Mouse (Mus musculus) forelimb bud, embryonic 11.5 days (tissue): ENCODE data around the gene Gm20388.

Experiments used
- DNase-seq: peaks from one replicate; pipeline ENCODE4 v3.0.0-alpha.2; 2012; ENCODE audit warnings: low read depth, low spot score

Gene Gm20388

DNA sequence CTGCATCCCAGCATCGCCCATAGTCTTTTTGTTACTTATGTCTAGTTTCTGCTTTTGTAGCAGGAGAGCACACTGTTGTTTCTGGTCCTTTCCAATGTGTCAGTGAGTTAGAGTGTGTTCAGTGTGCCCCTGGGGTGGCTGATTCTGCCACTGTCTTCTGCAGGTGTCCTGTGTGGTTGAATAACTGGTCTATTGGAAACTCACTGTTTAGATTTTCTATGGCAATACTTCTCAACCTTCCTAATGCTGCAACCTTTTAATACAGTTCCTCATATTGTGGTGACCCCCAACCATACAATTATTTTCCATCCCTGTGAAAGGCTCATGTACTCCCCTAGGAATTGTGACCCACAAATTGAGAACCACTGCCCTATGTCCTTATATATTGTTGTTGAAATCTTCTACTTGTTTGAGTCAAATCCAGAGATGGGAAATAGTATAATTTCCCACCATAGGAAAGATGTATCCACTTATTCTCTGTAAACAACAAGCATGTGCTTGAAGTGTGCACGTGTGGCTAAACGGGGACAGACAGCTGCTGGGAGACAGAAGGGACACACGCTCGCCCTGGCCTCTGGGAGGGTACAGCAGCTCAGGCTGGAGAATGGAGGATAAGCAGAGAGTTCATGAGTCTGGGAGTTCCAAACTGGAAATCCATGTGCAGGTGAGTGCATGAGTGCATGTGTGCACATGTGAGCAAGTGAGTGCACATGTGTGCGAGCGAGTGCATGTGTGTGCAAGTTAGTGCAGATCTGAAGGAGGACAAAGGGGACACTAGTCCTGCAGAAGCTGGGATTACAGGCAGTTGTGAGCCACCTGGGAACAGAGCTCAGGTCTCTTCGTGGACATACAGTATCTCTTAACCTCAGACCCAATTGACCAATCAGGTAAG lies 1931.7 kb downstream of the Gm20388 start:
- DNase-seq, result no peak

- DNase-seq, result no peak
Measured at GRCm38 (mm10) chr8:121843184-121843733, 1932.6 kb downstream of the Gm20388 start.

GRCm38 (mm10) chr8:121844765-121845164 lies 1934.1 kb downstream of the Gm20388 start:
- DNase-seq, result no peak

GRCm38 (mm10) chr8:121846815-121847214 lies 1936.2 kb downstream of the Gm20388 start:
- DNase-seq, result no peak

DNA sequence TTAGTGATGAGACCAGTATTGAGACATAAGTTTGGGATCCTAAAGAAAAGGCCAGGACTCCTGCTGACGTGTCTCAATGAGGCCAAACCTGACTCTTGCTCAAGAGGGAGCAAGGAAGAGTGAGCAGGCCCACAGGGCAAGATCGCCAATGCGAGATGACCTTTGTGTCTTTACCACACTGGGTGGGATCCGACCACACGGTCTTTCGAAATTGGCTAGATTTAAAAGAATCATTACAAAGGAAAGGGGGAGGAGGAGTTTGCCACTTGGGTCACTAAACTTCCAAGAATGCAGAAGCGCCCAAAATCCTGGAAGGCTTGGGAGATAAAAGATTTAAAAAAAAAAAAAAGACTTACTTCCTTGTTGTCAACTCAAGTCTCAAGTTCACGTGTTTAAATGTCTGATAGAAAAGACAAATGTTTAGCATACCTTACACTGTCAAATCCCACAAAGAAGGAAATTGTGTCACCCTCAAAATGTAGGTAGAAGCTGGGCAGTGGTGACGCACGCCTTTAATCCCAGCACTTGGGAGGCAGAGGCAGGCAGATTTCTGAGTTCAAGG lies 1936.7 kb downstream of the Gm20388 start:
- DNase-seq, result no peak

DNA sequence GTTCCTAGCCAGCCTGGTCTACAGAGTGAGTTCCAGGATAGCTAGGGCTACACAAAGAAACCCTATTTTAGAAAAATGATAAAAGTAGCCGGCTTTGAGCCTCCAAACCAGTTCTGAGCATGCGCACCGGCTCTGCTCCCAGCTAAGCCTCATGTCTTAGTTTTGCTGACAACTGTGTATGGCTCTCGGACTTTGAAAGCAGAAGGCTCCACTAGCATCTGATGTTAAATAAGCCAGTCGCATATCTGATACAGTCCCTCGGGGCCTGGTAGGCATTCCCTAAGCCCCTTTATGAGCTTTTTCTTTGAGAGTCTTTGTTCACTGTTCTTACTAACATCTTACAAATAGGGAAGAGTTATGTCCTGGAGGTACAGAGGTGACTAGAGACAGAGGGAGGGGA lies 1937.3 kb downstream of the Gm20388 start:
- no peak for DNase-seq

- DNase-seq, result no peak
Measured at GRCm38 (mm10) chr8:121848495-121848894, 1937.9 kb downstream of the Gm20388 start.

GRCm38 (mm10) chr8:121849303-121849702 lies 1938.7 kb downstream of the Gm20388 start:
- DNase-seq, result no peak

DNA sequence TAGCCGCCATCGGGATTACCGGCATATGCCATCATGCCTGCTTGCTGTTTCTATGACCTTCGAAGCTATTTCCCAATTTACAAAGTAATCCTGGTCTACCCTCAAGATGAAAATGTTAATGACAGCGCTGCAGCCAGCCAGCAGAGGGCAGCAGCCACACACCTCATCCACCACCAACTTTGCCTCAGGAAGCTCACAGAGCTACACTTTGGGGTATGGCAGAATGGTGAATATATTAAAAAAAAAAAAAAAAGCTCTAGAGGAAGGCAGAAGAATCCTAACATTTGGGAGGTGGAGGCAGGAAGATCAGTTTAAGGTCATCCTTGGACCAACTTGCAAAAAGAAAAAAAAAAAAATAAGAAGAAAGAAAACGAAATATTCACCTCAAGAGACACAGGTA lies 1939.4 kb downstream of the Gm20388 start:
- DNase-seq, result peak; percentile 83

DNA sequence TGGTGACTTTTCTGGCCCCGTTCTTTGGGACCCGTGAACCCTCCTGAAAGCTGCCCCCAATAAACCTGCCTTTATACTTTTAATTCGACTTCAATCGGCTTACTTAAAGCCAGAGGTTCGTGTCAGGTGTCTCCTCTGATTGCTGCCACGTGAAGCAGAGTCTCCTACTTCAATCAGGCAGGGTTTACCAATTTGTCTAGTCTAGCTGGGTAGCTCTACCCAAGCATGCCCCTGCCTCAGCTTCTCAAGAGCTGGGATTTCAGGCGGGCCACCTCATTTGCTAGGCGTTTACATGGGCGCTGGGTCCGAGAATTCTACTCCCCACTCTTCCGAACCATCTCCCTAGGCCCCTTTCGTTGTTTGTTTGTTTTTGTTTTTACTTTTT lies 1939.8 kb downstream of the Gm20388 start:
- DNase-seq, result no peak

GRCm38 (mm10) chr8:121850821-121851470 lies 1940.3 kb downstream of the Gm20388 start:
- DNase-seq, result peak; percentile 96

DNA sequence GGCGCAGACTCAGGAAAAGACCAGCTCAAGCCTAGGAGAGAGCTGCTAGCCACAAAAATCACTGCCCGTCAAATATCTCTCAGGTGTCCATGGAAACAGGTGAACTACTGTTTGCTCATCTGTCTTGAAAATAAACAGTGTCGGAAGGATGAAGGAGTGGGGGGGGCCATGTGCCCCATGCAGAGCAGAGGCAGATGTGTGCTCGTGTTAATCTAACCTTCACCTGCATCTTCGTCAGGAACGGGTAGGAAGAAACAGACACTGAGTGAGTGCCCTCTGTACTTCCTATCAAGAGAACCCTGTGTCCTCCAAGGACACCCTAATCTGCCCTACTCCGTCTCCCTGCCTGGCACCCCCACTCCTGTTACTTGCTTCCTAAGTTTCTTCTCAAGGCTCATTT lies 1941.1 kb downstream of the Gm20388 start:
- DNase-seq, result no peak

- no peak for DNase-seq
Measured at GRCm38 (mm10) chr8:121852464-121852863, 1941.8 kb downstream of the Gm20388 start.

DNA sequence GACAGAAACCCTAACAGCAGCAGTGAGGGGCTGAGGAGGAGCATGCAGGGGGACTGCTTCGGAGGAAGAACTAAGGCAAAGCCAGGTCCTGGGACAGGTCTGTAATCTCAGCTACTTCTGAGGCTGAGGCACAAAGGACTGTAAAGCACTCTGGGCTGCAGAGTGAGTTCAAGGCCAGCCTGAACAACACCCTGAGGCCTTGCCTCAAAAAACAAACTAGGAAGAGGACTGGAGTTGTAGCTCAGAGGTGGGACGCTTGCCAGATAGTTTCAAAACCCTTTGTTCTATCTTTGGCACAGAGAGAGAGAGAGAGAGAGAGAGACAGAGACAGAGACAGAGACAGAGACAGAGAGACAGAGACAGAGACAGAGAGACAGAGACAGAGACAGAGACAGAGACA lies 1942.9 kb downstream of the Gm20388 start:
- DNase-seq, result no peak

GRCm38 (mm10) chr8:121856071-121856746 lies 1945.6 kb downstream of the Gm20388 start:
- DNase-seq, result no peak

GRCm38 (mm10) chr8:121857331-121857730 lies 1946.7 kb downstream of the Gm20388 start:
- no peak for DNase-seq

GRCm38 (mm10) chr8:121857747-121858146 lies 1947.1 kb downstream of the Gm20388 start:
- DNase-seq, result no peak

GRCm38 (mm10) chr8:121861276-121861675 lies 1950.6 kb downstream of the Gm20388 start:
- no peak for DNase-seq

DNA sequence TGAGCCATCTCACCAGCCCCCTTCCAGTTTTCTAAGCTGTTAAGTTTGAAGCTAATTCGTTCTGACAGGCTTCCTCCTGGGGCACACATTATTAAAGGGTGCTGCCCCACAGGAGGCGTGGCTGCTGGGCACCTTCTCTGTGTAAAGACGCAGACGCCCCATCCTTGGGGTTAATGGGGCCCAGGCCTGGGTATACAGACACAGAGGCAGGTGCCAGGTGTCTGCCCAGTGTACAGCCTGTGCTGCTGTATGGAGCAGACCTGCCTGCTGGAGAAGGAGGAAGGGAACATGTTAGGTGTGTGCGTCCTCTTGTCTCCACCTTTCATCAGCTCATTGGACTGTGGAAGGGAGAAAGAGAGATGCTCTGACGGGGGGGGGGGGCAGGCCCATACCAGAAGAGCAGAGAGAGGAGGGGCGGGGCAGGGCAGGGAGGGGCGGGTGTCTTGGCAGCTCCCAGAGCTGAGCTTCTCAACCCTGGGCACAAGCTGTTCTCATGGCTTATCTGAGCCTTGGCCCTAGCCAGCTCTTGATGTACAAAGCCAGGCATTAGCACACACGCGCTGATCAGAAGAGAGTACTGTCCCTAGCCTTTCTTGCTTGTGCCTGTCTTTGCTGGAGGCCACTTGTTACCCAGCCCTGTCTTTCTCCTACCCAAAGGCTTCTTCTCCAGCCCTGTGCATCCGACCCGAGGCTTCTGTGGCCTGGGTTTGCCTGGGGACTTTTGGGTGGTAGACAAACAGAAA lies 1951.3 kb downstream of the Gm20388 start:
- DNase-seq, result no peak

DNA sequence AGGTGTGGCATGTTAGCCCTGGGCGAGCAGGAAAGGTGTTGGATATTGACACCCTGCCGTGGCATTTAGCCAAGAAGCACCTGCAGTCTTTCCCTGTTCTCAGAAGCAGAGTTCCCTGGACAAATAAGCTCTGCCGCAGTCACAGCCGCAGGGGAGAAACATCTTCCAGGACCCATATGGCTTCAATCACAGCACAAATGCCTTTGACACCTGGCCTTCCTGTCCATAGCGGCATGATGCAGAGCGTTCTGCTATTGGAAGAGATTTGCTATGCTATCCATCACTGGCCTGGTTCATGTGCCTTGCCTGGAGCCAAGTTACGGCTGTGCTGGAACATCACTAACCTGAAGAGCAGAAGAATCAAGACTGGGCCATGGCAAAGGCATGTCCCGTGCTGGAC lies 1954.7 kb downstream of the Gm20388 start:
- DNase-seq, result peak; percentile 75

DNA sequence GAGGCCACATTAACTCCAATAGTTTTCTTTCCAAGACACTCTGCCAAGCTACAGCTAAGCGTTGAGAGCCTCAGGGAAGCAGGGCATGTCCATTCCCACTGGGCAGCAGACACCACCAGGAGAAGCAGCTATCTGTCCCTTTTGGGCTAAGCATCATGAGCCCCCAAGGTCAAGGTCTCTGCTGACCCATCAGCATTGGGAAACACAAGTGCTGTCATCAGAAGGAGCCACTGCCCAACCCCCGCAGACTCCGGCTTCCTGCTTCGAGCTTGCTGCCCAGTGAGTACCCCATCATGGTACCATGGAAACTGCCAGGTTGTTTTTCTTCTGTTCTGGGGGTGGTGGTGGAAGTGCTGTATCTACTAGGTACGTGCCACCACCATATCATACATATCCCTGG lies 1957.6 kb downstream of the Gm20388 start:
- DNase-seq, result no peak
